Mouse (Mus musculus): Measurements from ENCODE around the gene Gm4131.
"Not testable (repeated sequence)": the region's sequence is repeated elsewhere in the genome, so short reads cannot be mapped to it uniquely, and the experiment has no call there.

Gm4131 gene

DNA sequence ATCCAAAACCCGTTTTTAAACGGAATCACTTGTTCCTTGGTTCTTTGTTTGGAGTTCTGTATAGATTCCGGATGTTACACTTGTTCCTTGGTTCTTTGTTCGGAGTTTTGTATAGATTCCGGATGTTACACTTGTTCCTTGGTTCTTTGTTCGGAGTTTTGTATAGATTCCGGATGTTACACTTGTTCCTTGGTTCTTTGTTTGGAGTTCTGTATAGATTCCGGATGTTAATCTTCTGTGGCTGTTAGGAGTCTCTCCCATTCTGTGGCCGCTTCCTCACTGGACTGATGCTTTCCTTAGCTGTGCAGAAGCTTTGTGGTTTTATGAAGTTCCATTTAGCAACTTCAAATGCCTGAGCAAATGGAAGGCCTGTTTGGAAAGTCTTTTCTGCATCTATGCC, at the start of gene Gm4131:
Gm4131 (minus strand) TSS at position 101 of the 400 bp plus-strand sequence.
- DNase-seq (ENCODE audit: low spot score) = not testable (repeated sequence)

DNA sequence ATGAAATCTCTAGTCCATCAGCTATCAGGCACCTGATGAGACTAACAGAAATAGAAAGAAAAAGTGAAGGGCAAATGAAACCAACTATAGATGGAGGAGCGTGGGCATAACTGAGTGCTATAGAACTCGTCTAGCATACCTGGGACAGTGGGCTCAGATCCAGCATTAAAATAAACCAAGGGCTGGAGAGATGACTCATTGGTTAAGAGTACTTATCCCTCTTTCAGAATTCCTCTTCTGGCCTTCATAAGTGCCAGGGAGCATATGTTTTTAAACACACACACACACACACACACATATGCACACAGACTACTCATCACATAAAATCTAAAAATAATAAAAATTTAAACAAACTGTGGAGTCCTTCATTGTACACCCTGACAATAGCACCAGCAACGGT, 43.2 kb upstream of the Gm4131 start:
- DNase-seq (ENCODE audit: low spot score) = no peak

DNA sequence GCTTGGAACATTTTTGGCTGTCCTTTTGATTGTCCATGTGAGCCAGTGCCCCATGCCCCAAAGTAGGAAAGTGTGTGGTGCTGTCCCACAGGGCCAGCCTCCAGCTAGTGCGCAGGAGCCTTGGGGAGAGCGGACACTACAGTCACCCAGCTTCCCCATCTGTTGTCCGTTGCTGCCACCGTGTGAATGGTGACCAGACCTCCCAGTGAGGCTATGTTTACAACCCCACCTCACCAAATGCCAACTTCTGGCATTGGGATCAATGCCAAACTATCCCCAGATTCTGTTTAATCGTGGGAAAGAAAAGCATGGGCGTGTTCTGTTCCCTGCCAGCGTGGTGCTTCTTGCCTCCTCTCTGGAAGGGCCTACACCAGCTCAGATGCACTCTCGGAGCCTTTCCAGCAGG, 41.1 kb upstream of the Gm4131 start:
- no peak for DNase-seq (ENCODE audit: low spot score)

DNA sequence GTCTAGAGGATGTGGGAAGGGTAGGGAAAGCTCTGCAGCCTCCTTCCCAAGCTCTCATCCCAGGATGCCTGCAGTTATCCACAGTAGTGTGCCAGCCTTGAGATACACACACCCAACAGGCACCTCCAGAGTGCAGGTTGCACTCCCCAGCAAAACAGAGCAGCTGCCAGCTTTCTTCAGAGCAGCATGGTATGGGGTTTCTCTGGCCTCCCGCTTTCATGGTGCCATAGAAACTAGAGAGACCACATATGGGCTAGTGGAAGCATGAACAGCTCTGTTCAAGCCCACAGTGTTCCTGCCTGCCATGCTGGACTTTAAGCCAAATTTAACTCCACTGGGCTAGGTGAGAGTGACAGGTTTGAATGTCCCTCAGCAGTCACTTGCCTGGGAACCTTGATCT, 36.1 kb upstream of the Gm4131 start:
- no peak for DNase-seq (ENCODE audit: low spot score)

DNA sequence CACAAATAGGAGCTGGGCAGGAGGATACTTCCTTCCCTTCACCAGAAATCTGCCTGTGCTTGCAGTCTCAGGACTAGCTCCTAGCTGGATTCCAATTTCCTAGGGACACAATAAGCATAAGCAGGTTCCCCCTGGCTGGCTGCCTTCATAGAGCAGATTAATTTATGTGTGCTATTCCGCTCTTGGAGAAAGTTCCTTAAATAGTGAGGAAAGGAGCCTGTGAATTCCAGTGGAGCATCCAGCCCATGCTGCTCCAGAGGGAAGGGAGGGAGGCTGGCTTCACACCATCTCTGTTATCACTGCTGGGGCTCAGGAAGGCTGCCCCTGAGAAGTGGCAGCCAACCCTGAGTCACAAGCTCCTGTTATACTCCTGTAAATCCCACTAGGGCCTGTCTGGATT, 35.5 kb upstream of the Gm4131 start:
- no peak for DNase-seq (ENCODE audit: low spot score)

DNA sequence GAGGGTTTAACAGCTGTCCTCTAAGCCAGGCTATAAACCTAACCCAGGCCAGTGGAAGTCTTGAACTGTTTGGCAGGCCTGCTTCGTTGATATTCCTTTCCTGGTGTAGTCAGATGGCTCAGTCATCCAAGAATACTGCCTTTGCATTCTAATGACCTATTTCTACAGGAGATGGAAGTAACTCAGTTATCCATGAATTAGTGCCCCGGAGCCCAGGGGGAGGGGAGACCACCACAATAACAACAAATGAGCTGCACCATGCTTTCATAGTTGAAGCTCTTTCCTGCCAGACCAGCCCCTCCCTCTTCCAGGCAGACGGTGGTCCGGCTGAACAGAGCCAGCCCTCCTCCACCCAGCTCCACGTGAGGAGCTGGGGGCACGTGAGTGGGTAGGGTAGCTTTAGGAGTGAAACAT, 33.4 kb upstream of the Gm4131 start:
- no peak for DNase-seq (ENCODE audit: low spot score)

DNA sequence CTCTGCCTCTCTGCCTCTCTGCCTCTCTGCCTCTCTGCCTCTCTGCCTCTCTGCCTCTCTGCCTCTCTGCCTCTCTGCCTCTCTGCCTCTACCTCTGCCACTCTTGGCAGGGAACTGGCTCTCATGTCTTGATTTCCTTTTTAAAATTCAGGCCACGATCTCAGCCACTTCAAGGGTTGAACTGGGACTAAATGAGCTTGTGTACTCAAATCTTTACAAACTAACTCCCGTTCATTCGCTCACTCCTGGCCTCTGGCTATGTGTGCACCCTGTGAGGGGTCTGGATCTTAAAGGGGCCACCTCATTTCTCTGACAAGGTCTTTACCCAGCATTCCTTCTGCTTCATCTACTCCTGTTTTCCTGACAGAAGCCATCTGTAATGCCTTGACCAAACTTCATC, 18.6 kb upstream of the Gm4131 start:
- DNase-seq (ENCODE audit: low spot score) = no peak

DNA sequence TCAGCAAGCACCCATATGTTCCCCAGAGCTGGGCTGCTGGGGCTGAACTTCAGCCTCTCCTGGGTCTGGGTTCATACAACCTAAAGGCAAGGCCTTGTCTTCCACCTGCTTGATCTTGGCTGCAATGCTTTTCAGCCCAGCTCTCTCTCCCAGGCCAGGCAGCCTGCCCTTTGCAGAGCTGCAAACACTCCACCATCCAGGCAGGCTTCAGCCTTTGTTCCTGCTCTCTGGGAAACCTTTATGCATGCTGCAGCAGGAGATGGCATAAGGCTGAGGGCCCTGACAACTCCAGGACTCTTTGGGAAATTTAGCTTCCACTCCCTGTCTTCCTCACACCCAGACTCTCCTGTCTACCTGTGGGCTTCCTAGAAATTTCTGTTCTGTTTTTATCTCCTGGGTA, 17.9 kb upstream of the Gm4131 start:
- no peak for DNase-seq (ENCODE audit: low spot score)

DNA sequence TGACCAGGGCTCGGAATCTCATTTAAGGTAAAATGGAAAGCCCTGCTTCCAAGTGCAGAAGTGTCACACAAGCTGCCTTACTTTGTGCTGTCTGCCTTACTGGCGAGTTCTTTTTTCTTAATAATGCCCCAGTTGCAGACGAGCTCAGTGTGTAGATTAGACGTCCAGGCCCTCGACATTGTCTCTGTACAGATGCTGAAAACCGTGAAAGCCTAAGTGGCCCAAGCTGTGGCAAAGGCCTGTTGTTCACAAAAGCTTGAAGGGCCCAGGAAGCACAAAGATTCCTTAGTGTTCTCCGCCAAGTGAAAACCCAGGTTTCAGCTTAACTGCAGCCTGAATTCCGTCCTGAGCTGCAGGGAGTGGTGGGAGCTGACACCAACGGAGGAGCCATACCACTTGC, 15.0 kb upstream of the Gm4131 start:
- no peak for DNase-seq (ENCODE audit: low spot score)

DNA sequence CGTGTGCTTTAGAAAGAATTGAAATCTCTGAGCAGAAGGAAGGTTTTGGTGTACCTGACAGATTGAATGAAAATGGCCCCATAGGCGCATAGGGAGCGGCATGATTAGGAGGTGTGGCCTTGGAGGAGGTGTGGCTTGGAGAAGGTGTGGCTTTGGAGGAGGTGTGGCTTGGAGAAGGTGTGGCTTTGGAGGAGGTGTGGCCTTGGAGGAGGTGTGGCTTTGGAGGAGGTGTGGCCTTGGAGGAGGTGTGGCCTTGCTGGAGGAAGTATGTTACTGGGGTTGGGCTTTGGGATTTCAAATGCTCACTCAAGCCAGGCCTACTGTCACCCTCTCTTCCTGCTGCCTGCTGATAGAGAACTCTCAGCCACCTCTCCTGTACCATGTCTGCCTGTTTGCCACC, 14.2 kb upstream of the Gm4131 start:
- DNase-seq (ENCODE audit: low spot score) = no peak

DNA sequence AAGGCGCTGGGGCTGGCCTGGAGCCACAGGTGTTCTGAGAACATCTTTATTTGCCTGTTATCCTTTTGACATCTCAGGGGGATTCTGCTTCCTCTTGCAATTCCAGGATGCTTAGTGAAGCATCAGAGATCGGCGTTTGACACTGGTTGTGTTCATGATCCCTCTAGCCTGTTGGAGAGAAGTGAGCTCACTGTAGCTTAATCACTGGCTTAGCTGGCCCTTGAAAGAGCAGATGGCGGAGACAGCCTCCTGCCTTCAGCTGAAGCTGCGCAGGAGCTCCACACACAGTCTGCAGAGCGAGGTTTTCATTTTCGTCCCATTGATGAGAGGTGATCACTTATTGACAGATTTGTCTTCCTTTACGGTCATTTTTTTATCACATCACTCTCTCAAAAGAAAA, 9.1 kb upstream of the Gm4131 start:
- DNase-seq (ENCODE audit: low spot score) = no peak

DNA sequence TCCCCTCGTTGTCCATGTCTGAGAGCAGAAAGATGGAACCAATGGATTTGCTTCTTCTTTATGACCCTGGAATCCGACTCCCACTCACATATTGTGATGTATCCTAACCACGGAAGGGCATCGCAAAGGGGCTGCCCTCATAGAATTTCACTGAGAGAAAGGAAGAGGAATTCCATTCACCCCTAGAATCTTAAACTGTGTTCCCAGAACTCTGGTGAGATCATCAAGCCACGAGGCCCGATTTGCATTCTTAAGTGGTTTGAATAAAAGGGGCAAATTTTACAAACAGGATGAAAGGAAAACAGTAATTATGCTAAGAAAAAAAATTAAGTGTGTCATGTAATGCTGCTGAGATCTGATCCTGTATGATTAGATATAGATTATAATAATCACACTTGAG, 8.2 kb upstream of the Gm4131 start:
- DNase-seq (ENCODE audit: low spot score) = no peak

DNA sequence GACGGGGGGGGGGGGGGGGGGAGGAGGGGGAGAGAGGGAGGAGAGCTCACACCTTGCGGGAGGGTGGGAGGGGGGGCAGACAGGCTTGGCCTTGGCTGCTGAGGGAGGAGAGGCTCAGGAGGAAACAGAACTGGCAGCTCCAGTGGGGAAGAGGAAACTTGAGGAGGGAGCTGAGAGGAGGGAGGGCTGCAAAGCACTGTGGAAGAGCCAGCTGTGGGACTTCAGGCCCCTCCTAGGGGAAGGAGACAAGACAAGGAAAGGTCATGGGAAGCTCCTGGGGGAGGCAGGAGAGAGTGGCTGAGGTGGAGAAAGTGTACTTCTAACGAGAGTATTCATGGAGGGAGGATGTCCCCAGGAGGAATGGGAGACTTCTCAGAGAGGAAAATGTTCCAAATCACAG, 6.7 kb upstream of the Gm4131 start:
- no peak for DNase-seq (ENCODE audit: low spot score)

DNA sequence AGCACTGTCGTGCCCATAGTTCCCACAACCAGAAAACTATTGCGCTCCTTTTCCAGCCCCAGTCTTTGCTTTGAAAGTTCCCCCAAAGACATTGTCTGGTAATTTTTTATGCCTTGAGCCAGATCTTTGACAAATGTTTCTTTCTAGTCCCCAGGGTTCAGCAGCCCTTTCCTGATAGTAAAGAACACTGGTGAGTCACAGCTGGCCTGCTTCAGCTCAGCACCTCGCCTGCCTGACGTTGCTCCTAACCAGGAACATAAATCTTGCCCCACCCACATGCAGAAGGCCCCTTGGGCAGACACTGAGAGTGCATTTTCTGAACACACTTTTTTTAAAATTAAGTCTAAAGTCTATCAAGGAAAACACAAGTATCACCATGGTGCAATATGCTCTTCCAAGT, 3.6 kb upstream of the Gm4131 start:
- DNase-seq (ENCODE audit: low spot score) = no peak

DNA sequence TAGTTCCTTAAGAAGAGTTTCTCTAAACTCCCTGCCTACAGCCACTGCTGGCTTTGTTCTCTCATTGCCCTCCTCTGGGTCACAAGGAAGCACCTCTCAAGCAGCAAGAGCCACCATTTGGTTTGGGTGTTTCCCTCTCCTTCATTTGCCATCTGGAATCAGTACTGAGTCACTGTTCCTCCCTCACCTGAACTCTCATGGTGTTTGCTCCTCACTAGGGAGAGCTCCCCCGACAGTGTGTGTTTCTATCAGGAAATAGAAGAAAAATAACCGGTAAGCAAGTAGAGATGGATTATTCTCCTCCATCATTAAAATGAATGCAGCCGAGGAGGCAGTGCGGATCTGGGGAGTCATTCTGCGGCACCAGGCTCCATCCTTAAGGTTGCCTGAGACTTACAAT, 2.7 kb upstream of the Gm4131 start:
- no peak for DNase-seq (ENCODE audit: low spot score)

DNA sequence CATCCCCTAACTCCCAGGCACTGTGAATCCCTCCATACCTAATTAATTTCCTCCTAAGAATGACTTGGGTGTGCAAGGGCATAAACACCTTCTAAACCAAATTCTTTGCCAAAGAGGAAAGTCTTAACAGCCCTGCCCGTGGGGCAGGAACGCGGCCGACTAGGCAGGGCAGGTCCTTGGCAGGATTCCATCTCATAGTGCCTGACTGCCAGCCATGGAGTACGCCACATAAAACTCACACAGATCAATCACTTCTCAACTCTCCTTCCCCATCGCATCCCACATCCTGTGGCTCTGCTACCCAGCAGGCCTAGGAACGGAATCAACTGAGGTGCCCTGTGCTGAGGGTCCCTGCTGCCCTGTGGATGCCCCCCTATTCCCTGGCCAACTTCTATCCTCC, 3.0 kb downstream of the Gm4131 start:
- no peak for DNase-seq (ENCODE audit: low spot score)

DNA sequence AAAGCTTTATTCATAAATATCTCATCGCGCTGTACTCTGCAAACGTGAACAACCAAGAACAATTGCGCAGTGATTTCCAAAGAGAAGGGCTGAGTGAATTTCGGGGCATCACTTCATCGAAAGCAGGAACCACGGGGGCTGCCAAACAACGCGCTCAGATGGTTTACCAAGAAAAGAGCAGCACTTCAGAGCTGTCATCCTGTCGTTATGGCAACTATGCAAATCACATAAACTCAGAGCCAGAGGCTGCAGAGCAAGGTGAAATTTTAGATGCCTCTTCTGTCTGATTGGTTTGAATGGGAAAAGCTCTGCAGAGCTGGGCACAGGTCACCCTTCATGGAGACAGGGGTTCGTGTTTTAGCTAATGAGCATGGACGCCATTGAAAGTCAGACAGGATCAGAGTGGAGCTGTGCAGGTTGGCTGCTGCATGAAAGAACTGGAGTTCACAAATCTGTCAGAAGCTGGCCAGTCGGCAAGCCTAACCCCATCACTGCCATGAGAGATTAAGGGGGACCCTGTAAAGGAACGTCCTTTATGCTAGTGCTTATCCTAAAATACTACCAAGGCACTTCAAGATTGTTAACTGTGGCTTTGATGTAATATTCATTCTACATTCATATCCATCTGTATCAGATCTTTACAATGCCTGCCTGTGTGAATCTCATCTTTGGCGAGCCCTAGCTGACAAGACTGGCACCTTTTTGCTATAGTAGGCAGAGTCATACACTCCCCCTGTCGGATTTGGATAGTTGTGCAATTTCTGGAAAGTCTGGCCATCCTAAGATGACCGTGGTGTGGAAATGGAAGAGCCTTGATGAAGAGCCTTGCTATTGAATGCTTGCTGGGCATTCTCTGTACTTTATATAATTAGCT, 4.6 kb downstream of the Gm4131 start:
- no peak for DNase-seq (ENCODE audit: low spot score)

DNA sequence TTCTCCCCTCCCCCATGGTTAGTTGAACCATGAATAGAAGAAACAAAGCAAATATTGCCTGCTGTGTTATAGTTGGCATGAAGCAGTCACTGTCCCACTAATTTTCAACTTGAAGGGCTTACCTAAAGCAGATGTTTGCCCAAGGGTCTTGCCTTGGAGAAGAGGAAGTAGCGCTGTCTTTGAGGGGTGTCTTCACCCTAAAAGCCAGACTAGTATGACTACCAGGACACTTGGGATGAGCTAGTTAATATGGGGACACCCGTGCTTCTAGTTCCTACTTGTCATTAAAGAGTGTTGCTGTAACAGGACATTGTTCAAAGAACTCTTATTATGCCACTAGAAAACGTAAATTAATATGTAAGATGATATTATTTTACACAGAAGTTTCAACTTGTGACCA, 9.6 kb downstream of the Gm4131 start:
- no peak for DNase-seq (ENCODE audit: low spot score)

DNA sequence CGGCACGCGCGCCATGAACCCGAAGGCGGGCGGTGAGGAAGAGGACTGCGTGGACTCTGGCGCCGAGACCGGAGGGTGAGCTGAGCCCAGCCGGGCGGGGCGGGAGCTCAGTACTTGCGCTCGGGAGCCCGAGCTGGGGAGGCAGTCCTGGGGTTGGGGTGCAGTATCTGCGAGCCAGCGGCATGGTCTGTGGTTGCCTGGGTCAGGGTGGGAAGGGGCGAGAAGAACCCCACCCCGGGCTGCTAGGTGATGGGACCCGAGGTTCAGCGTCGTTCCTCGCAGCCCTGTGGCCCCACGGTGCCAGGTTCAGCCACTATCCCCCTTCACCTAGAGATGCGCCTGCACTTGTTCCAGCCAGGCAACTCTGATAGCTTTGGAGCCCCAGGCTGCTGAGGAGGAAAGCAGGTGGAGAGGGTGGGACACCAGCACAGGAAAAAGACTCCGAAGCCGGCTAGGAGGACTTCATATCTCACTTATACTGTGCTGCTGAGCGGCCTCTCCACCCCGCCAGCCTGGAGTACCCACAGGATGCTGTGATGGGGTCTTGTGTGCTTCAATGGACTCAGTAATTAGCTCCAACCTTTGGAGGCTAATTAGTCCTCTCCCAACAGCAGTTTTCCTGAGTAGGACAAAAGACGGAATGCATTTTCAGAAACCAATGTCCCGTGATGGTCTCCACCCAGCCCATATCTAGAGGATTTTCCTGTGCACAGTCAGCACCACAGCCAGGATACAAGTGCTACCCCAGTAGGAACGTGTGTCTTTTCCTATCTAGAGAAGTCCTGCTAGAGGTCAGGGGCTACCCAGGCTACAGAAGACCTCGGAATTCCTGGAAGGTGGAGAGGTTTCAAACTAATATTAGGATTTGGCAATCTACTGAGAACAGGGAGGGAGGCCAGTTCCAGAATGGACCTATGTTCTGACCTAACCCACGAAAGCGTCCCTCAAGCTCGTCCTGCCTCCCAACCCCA, 10.6 kb downstream of the Gm4131 start:
- no peak for DNase-seq (ENCODE audit: low spot score)

DNA sequence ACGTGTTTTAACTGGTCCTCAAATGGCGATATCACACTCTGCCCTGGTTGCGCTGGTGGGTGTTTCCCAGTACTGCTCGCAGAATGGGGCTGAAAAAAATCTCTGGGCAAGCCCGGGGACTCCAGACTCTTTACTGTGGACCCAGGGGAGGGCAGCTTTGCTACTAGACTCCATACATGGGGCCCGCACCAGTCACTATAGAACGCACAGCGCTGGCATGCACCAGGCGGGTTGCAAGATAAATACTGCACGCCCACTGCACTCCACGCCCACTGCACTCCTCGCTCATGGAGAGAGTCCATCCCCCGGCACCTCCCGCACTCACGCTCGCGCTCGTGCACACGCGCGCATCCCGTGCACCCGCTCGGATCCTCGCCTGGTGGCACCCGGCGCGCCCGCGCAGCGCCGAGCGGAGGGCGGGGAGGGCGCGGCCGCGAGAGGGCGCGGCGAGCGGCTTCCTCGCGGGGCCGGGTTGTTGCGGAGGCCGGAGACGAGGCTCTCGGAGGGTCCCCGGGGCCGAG, 11.4 kb downstream of the Gm4131 start, which contains the start of gene Fam124a:
Fam124a (plus strand) TSS at position 429 of the 521 bp plus-strand sequence.
- DNase-seq (ENCODE audit: low spot score) = peak; percentile 56

DNA sequence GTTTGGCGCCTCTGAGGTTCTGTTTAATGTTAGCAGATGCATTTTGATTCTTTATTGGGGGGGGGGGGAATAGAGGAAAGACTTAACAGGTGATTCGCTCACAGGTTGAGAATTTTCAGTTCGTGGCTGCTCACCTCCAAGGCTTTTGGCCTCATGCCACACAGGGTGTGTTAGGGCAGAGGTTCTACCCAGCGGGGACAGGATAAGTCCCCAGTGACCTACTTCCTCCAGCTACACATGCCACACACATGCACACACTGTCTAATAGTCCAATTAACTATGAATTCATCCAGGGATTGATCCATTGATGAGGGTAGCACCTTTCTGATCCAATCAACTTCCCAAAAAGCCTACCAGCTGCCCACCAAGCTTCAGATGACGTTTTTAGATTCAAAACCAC, 12.9 kb downstream of the Gm4131 start:
- no peak for DNase-seq (ENCODE audit: low spot score)

DNA sequence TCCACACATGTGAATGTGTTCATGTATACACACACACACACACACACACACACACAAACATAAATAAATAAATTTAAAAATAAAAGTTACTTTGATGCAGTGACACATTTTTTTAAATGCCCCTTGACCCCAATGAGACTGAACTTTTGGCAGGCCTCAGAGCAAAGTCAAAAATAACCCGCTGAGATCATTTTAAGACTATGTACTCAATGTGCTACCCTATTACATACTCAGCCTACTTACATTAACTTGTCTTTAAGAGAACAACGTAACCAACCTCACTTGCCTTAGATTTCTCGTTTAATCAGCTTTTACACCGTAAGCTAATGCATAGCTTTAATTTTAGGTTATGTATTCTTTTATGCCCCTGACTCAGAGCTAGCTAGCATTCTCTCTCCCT, 13.9 kb downstream of the Gm4131 start:
- DNase-seq (ENCODE audit: low spot score) = no peak

DNA sequence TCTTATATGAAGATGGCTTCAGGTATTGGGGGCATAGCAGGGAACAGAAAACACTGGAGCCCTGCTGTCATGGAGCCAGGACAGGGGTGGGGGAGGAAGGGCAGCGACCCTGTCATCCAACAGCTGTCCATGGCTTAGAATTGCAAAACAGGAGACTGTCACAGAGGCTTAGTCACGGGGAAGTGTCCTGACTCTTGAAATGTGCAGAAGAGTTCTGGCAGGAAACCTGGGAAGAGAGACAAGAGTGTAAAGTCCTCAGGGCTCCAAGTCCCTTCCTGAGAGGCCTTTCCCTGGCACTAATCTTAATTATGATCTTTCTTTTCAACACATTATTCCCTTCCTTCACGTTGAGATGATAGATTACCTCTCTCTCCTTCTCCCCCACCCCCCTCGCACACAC, 16.6 kb downstream of the Gm4131 start:
- DNase-seq (ENCODE audit: low spot score) = no peak
